Comparison of ENCODE assay signal across 15 mouse cellular contexts in genomic region chr1:83697422-83697821, GRCm38 (mm10).
DNase-seq lines count a peak whose midpoint lies in the region; ATAC-seq and TF ChIP-seq lines count a peak whose summit lies in the region.
"Had no signal": no experiment of that assay in that cellular context is flagged by ENCODE, and none has a peak within 500 bp of the region (broad histone marks: within the 10 kb centered on the region; RNA-seq: fewer than 3 reads in every experiment).

No protein-coding gene starts in this region.

- no peaks in the 10 kb centered on the region for H3K27me3 ChIP-seq in midbrain, postnatal 0 days (ENCODE audit: insufficient read depth, low read length)
- no peaks in the 10 kb centered on the region for H3K27me3 ChIP-seq in midbrain, embryonic 11.5 days (ENCODE audit: control insufficient read depth, insufficient read depth, low read length)
- no peaks in the 10 kb centered on the region for H3K27me3 ChIP-seq in embryonic facial prominence, embryonic 14.5 days (replicated peaks; ENCODE audit: control insufficient read depth, insufficient read depth, low read length)
- no peaks in the 10 kb centered on the region for H3K27me3 ChIP-seq in hindbrain, embryonic 15.5 days
- H3K27me3 ChIP-seq: limb, embryonic 12.5 days; liver, embryonic 15.5 days had no signal

- H3K4me3 ChIP-seq in midbrain, postnatal 0 days (ENCODE audit: low read depth, low read length): no peak overlapping the region
- no peak overlapping the region for H3K4me3 ChIP-seq in midbrain, embryonic 11.5 days (ENCODE audit: low read depth, low read length)
- H3K4me3 ChIP-seq in embryonic facial prominence, embryonic 14.5 days (ENCODE audit: low read depth, low read length): no peak overlapping the region
- no peak overlapping the region for H3K4me3 ChIP-seq in hindbrain, embryonic 15.5 days
- no peak overlapping the region for H3K4me3 ChIP-seq in layer of hippocampus, adult 2 months
- H3K4me3 ChIP-seq: limb, embryonic 12.5 days; liver, embryonic 15.5 days; midbrain, embryonic 10.5 days; myocyte had no signal

- peak; percentile 76 for DNase-seq in midbrain, postnatal 0 days (ENCODE audit: low spot score)
- no peak for DNase-seq in midbrain, embryonic 11.5 days (ENCODE audit: low spot score, missing footprints)
- peak; percentile 33 for DNase-seq in embryonic facial prominence, embryonic 14.5 days (ENCODE audit: low spot score)
- DNase-seq in retina, postnatal 1 day: peak; percentile 18
- no peak for DNase-seq in layer of hippocampus, adult 2 months (ENCODE audit: low spot score in 2 of 2)
- no peak for DNase-seq in right cerebral cortex, adult 2 months (ENCODE audit: low spot score in 2 of 2)
- DNase-seq: adrenal gland, postnatal 10 days; cerebellum, postnatal 14 days; lung, postnatal 10 days; thymus, postnatal 25 days had no signal

- TF ChIP-seq CTCF in midbrain, postnatal 0 days (IDR thresholded peaks at IDR 0.05): no peak
- TF ChIP-seq CTCF in layer of hippocampus, adult 2 months (conservative IDR thresholded peaks at IDR 0.05): no peak

- H3K4me2 ChIP-seq in midbrain, postnatal 0 days (ENCODE audit: low read depth, low read length, poor library complexity, severe bottlenecking): no peak overlapping the region
- no peak overlapping the region for H3K4me2 ChIP-seq in midbrain, embryonic 11.5 days
- no peak overlapping the region for H3K4me2 ChIP-seq in embryonic facial prominence, embryonic 14.5 days (ENCODE audit: low read depth, low read length)
- H3K4me2 ChIP-seq in hindbrain, embryonic 15.5 days: no peak overlapping the region
- H3K4me2 ChIP-seq: limb, embryonic 12.5 days; liver, embryonic 15.5 days had no signal

- H3K36me3 ChIP-seq in midbrain, postnatal 0 days (ENCODE audit: insufficient read depth, low read length): no peaks in the 10 kb centered on the region
- no peaks in the 10 kb centered on the region for H3K36me3 ChIP-seq in midbrain, embryonic 11.5 days (ENCODE audit: control insufficient read depth, insufficient read depth, low read length)
- H3K36me3 ChIP-seq in embryonic facial prominence, embryonic 14.5 days (ENCODE audit: control insufficient read depth, insufficient read depth, low read length): no peaks in the 10 kb centered on the region
- no peaks in the 10 kb centered on the region for H3K36me3 ChIP-seq in hindbrain, embryonic 15.5 days
- H3K36me3 ChIP-seq: limb, embryonic 12.5 days; liver, embryonic 15.5 days; midbrain, embryonic 10.5 days had no signal

- no peaks in the 10 kb centered on the region for H3K4me1 ChIP-seq in midbrain, postnatal 0 days (ENCODE audit: insufficient read depth, low read length)
- H3K4me1 ChIP-seq in midbrain, embryonic 11.5 days (ENCODE audit: control insufficient read depth, insufficient read depth, low read length): no peaks in the 10 kb centered on the region
- no peaks in the 10 kb centered on the region for H3K4me1 ChIP-seq in embryonic facial prominence, embryonic 14.5 days (ENCODE audit: control insufficient read depth, insufficient read depth, low read length)
- no peaks in the 10 kb centered on the region for H3K4me1 ChIP-seq in hindbrain, embryonic 15.5 days (replicated peaks)
- H3K4me1 ChIP-seq: limb, embryonic 12.5 days; liver, embryonic 15.5 days; midbrain, embryonic 10.5 days had no signal

- no peak overlapping the region for H3K27ac ChIP-seq in midbrain, postnatal 0 days (ENCODE audit: low read depth, low read length)
- no peak overlapping the region for H3K27ac ChIP-seq in midbrain, embryonic 11.5 days (ENCODE audit: low read depth, low read length)
- H3K27ac ChIP-seq in embryonic facial prominence, embryonic 14.5 days (replicated peaks; ENCODE audit: low read depth, low read length): no peak overlapping the region
- H3K27ac ChIP-seq in hindbrain, embryonic 15.5 days (replicated peaks): no peak overlapping the region
- no peak overlapping the region for H3K27ac ChIP-seq in layer of hippocampus, adult 2 months
- H3K27ac ChIP-seq: limb, embryonic 12.5 days; liver, embryonic 15.5 days; midbrain, embryonic 10.5 days had no signal

- no peaks in the 10 kb centered on the region for H3K9me3 ChIP-seq in midbrain, postnatal 0 days (ENCODE audit: low read length)
- no peaks in the 10 kb centered on the region for H3K9me3 ChIP-seq in midbrain, embryonic 11.5 days (ENCODE audit: control insufficient read depth, low read length)
- H3K9me3 ChIP-seq in embryonic facial prominence, embryonic 14.5 days (ENCODE audit: control insufficient read depth, low read length): no peaks in the 10 kb centered on the region
- H3K9me3 ChIP-seq in hindbrain, embryonic 15.5 days: no peaks in the 10 kb centered on the region
- H3K9me3 ChIP-seq: limb, embryonic 12.5 days; liver, embryonic 15.5 days; midbrain, embryonic 10.5 days had no signal

- ATAC-seq in midbrain, postnatal 0 days (ENCODE audit: low FRiP score): no peak
- ATAC-seq in midbrain, embryonic 11.5 days (ENCODE audit: low FRiP score): no peak
- ATAC-seq in embryonic facial prominence, embryonic 14.5 days (ENCODE audit: low read depth): no peak; the same call in 1 of the 2 replicates
- ATAC-seq in hindbrain, embryonic 15.5 days (ENCODE audit: low FRiP score, low read depth): peak; percentile 73; the same call in 1 of the 2 replicates

- 60% methylated on average over 6 of the region's 6 CpGs for WGBS in midbrain, postnatal 0 days
- 66% methylated on average over 6 of the region's 6 CpGs for WGBS in midbrain, embryonic 11.5 days
- WGBS in embryonic facial prominence, embryonic 14.5 days: 28% methylated on average over 6 of the region's 6 CpGs
- WGBS in hindbrain, embryonic 15.5 days: 37% methylated on average over 6 of the region's 6 CpGs

- no peak overlapping the region for H3K9ac ChIP-seq in midbrain, postnatal 0 days (replicated peaks; ENCODE audit: low read length, poor library complexity, severe bottlenecking)
- no peak overlapping the region for H3K9ac ChIP-seq in midbrain, embryonic 11.5 days (ENCODE audit: low read length)
- H3K9ac ChIP-seq in embryonic facial prominence, embryonic 14.5 days (ENCODE audit: low read depth, low read length): no peak overlapping the region
- no peak overlapping the region for H3K9ac ChIP-seq in hindbrain, embryonic 15.5 days
- H3K9ac ChIP-seq: limb, embryonic 12.5 days; liver, embryonic 15.5 days had no signal

Comparison
In these comparisons a context has a peak if more than half of its experiments do, and no peak if none do; other contexts are left out.
1. DNase-seq: peak in midbrain, postnatal 0 days (single experiment), embryonic facial prominence, embryonic 14.5 days (single experiment) and retina, postnatal 1 day (single experiment); none in midbrain, embryonic 11.5 days (single experiment), layer of hippocampus, adult 2 months (0 of 2) and right cerebral cortex, adult 2 months (0 of 2).